Comparison of ENCODE assay signal across 8 mouse cellular contexts in the genomic region with DNA sequence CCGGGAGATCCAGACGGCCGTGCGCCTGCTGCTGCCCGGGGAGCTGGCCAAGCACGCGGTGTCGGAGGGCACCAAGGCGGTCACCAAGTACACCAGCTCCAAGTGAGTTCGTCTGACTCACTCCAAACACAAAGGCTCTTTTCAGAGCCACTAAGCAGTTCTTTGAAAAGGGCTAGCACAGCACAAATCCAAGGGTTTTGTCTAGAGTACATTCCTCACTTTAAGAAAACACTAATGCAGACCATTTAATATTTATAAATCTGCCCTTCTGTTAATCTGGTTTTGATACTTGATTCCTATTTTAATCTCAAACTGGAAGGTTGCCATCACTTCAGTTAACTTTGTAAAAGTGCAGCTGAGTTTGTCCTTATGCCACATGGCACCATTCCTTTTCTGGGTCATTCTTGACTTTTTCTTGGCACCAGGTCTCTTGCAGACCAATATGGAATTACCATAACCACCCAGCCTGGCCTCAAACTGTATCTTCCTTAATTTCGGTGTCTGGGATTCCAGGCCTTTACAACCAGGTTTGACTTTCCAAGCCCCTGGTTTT. TPM values are rescaled to one million over a fixed set of nuclear protein-coding genes. Genes with fewer than 3 reads are reported as not detected.
DNase-seq lines count a peak whose midpoint lies in the region; ATAC-seq and TF ChIP-seq lines count a peak whose summit lies in the region.

No protein-coding gene starts in this region.

- H3K27me3 ChIP-seq in heart, postnatal 0 days (ENCODE audit: control insufficient read depth, insufficient read depth, low read length), result no peaks in the 10 kb centered on the region
- no peaks in the 10 kb centered on the region for H3K27me3 ChIP-seq in forebrain, embryonic 14.5 days (replicated peaks; ENCODE audit: control insufficient read depth, insufficient read depth, low read length)
- H3K27me3 ChIP-seq in liver, postnatal 0 days (ENCODE audit: insufficient read depth, low read length), result no peaks in the 10 kb centered on the region

- no peaks in the 10 kb centered on the region for H3K9me3 ChIP-seq in heart, postnatal 0 days (replicated peaks; ENCODE audit: control insufficient read depth, low read length)
- H3K9me3 ChIP-seq in forebrain, embryonic 14.5 days (replicated peaks; ENCODE audit: control insufficient read depth, low read length), result no peaks in the 10 kb centered on the region
- no peaks in the 10 kb centered on the region for H3K9me3 ChIP-seq in liver, postnatal 0 days (ENCODE audit: low read length)

- no peak for DNase-seq in heart, postnatal 0 days (ENCODE audit: low spot score)
- no peak for DNase-seq in heart, postnatal 14 days
- DNase-seq in MN1 (ENCODE audit: low spot score), result peak; percentile 50
- peak; percentile 59 for DNase-seq in forebrain, embryonic 14.5 days (ENCODE audit: low spot score)
- DNase-seq in liver, postnatal 0 days, result no peak
- no peak for DNase-seq in cerebellum, postnatal 25 days

- intact Hi-C loops in heart, postnatal 14 days (cut with DNase I), result no loop called here

- H3K9ac ChIP-seq in heart, postnatal 0 days (replicated peaks; ENCODE audit: low read depth, low read length), result no peak overlapping the region
- peak overlapping the region; percentile 66 for H3K9ac ChIP-seq in forebrain, embryonic 14.5 days (ENCODE audit: low read length)
- peak overlapping the region; percentile 64 for H3K9ac ChIP-seq in liver, postnatal 0 days (replicated peaks)

- TF ChIP-seq CTCF in heart, postnatal 0 days (IDR thresholded peaks at IDR 0.05; ENCODE audit: low read depth), result no peak
- TF ChIP-seq CTCF in liver, postnatal 0 days (IDR thresholded peaks at IDR 0.05; ENCODE audit: low read depth), result no peak

- no peak for TF ChIP-seq EP300 in heart, postnatal 0 days (IDR thresholded peaks at IDR 0.05; ENCODE audit: low read depth)
- peak; percentile 9 for TF ChIP-seq EP300 in liver, postnatal 0 days (IDR thresholded peaks at IDR 0.05; ENCODE audit: low read depth)

- WGBS in heart, postnatal 0 days, result 6% methylated on average over 11 of the region's 11 CpGs
- under 1% methylated on average over 11 of the region's 11 CpGs for WGBS in forebrain, embryonic 14.5 days
- 2% methylated on average over 11 of the region's 11 CpGs for WGBS in liver, postnatal 0 days (ENCODE audit: insufficient replicate concordance)

- ATAC-seq in heart, postnatal 0 days (ENCODE audit: insufficient read depth, low read depth), result peak; percentile 21
- peak; percentile 25 for ATAC-seq in forebrain, embryonic 14.5 days
- ATAC-seq in liver, postnatal 0 days, result peak; percentile 12
- no peak for ATAC-seq in monocyte, adult 5-6 weeks (replicated peaks; ENCODE audit: insufficient number of reproducible peaks, low FRiP score, low TSS enrichment, poor library complexity, severe bottlenecking)
- ATAC-seq in inflammation-experienced regulatory T-cells, adult 6 months, result no peak

- H3K4me2 ChIP-seq in heart, postnatal 0 days (ENCODE audit: low read depth, low read length), result peak overlapping the region; percentile 66
- H3K4me2 ChIP-seq in forebrain, embryonic 14.5 days (ENCODE audit: low read length), result peak overlapping the region; percentile 56
- peak overlapping the region; percentile 63 for H3K4me2 ChIP-seq in liver, postnatal 0 days (ENCODE audit: low read depth, low read length)

- no peaks in the 10 kb centered on the region for H3K36me3 ChIP-seq in heart, postnatal 0 days (replicated peaks; ENCODE audit: control insufficient read depth, insufficient read depth, low read length)
- no peaks in the 10 kb centered on the region for H3K36me3 ChIP-seq in forebrain, embryonic 14.5 days (ENCODE audit: control insufficient read depth, insufficient read depth, low read length)
- H3K36me3 ChIP-seq in liver, postnatal 0 days (replicated peaks; ENCODE audit: insufficient read depth, low read length), result no peaks in the 10 kb centered on the region

- peak overlapping the region; percentile 77 for H3K27ac ChIP-seq in heart, postnatal 0 days (ENCODE audit: low read depth)
- H3K27ac ChIP-seq in forebrain, embryonic 14.5 days (ENCODE audit: low read depth, low read length), result peak overlapping the region; percentile 88
- H3K27ac ChIP-seq in liver, postnatal 0 days (ENCODE audit: low read depth), result peak overlapping the region; percentile 93

- peak overlapping the region; percentile 47 for H3K4me3 ChIP-seq in heart, postnatal 0 days (ENCODE audit: low read depth, low read length)
- peak overlapping the region; percentile 28 for H3K4me3 ChIP-seq in forebrain, embryonic 14.5 days (ENCODE audit: low read depth, low read length)
- H3K4me3 ChIP-seq in liver, postnatal 0 days (ENCODE audit: low read depth, low read length), result peak overlapping the region; percentile 43

- peaks cover 14% of the 10 kb centered on the region; the same call in 1 of the 2 replicates for H3K4me1 ChIP-seq in heart, postnatal 0 days (ENCODE audit: control insufficient read depth, insufficient read depth)
- H3K4me1 ChIP-seq in forebrain, embryonic 14.5 days (ENCODE audit: control insufficient read depth, insufficient read depth, low read length), result peaks cover 22% of the 10 kb centered on the region
- H3K4me1 ChIP-seq in liver, postnatal 0 days (ENCODE audit: insufficient read depth), result peaks cover 8% of the 10 kb centered on the region

RNA-seq across cellular contexts. Expression of a gene that starts 0.6 kb away (rescaled TPM):
- 1,438 and 1,618 TPM in 2 replicates for total RNA-seq in heart, postnatal 0 days (2014; rRNA removed; ENCODE audit: low replicate concordance)
- 0.60 and 0.90 TPM in 2 replicates for polyA plus RNA-seq in heart, postnatal 0 days (2015; fragmentation: Nextera tagmentation; extraction: Ambion mirVana)
- 10 to 100 TPM; 21.5 to 40.5 TPM for total RNA-seq in heart, postnatal 14 days (2021)
- 2.5 and 3.9 TPM in 2 replicates for polyA plus RNA-seq in forebrain, embryonic 14.5 days (2014; fragmentation: Nextera tagmentation; extraction: Ambion mirVana)
- polyA plus RNA-seq in liver, postnatal 0 days (2015; fragmentation: Nextera tagmentation; extraction: Ambion mirVana), result 1.6 and 2.3 TPM in 2 replicates
- total RNA-seq in monocyte, adult 5-6 weeks (2017), result 4.9 to 12.8 TPM (median 8.3 TPM) in 3 replicates
- 1 to 10 TPM in 2 of 3 experiments, not detected in 1; 1.6 to 4.7 TPM for polyA plus RNA-seq in inflammation-experienced regulatory T-cells, adult 6 months (2017; shearing (Covaris generic))

RNA-seq across cellular contexts. Expression of a gene that starts 5.0 kb away (rescaled TPM):
- 1,332 and 1,437 TPM in 2 replicates for total RNA-seq in heart, postnatal 0 days (2014; rRNA removed; ENCODE audit: low replicate concordance)
- 1.8 TPM in 1 of 2 replicates, not detected in the other for polyA plus RNA-seq in heart, postnatal 0 days (2015; fragmentation: Nextera tagmentation; extraction: Ambion mirVana)
- 100 to 1,000 TPM in 1 of 2 experiments, 10 to 100 TPM in 1; 82.7 to 215 TPM for total RNA-seq in heart, postnatal 14 days (2021)
- polyA plus RNA-seq in forebrain, embryonic 14.5 days (2014; fragmentation: Nextera tagmentation; extraction: Ambion mirVana), result 7.3 and 11.0 TPM in 2 replicates
- 7.1 and 8.7 TPM in 2 replicates for polyA plus RNA-seq in liver, postnatal 0 days (2015; fragmentation: Nextera tagmentation; extraction: Ambion mirVana)
- 7.2 to 20.1 TPM (median 13.0 TPM) in 3 replicates for total RNA-seq in monocyte, adult 5-6 weeks (2017)
- polyA plus RNA-seq in inflammation-experienced regulatory T-cells, adult 6 months (2017; shearing (Covaris generic)), result 1 to 10 TPM in 1 of 3 experiments, not detected in 2; 4.9 TPM

RNA-seq across cellular contexts. Expression of a gene that starts 6.2 kb away (rescaled TPM):
- total RNA-seq in heart, postnatal 0 days (2014; rRNA removed; ENCODE audit: low replicate concordance), result 828 and 1,538 TPM in 2 replicates
- 3.6 and 4.3 TPM in 2 replicates for polyA plus RNA-seq in heart, postnatal 0 days (2015; fragmentation: Nextera tagmentation; extraction: Ambion mirVana)
- 100 to 1,000 TPM in 1 of 2 experiments, 10 to 100 TPM in 1; 51.5 to 150 TPM for total RNA-seq in heart, postnatal 14 days (2021)
- 13.2 and 45.9 TPM in 2 replicates for polyA plus RNA-seq in forebrain, embryonic 14.5 days (2014; fragmentation: Nextera tagmentation; extraction: Ambion mirVana)
- 16.4 and 20.2 TPM in 2 replicates for polyA plus RNA-seq in liver, postnatal 0 days (2015; fragmentation: Nextera tagmentation; extraction: Ambion mirVana)
- total RNA-seq in monocyte, adult 5-6 weeks (2017), result 159 to 372 TPM (median 273 TPM) in 3 replicates
- 10 to 100 TPM in 1 of 3 experiments, not detected in 2; 25.0 TPM for polyA plus RNA-seq in inflammation-experienced regulatory T-cells, adult 6 months (2017; shearing (Covaris generic))

RNA-seq across cellular contexts. Expression of a gene that starts 6.5 kb away (rescaled TPM):
- total RNA-seq in heart, postnatal 0 days (2014; rRNA removed; ENCODE audit: low replicate concordance), result 431 and 666 TPM in 2 replicates
- polyA plus RNA-seq in heart, postnatal 0 days (2015; fragmentation: Nextera tagmentation; extraction: Ambion mirVana), result 0.55 and 0.98 TPM in 2 replicates
- 100 to 1,000 TPM in 1 of 2 experiments, 10 to 100 TPM in 1; 66.3 to 130 TPM for total RNA-seq in heart, postnatal 14 days (2021)
- 3.7 and 4.2 TPM in 2 replicates for polyA plus RNA-seq in forebrain, embryonic 14.5 days (2014; fragmentation: Nextera tagmentation; extraction: Ambion mirVana)
- 0.51 and 1.9 TPM in 2 replicates for polyA plus RNA-seq in liver, postnatal 0 days (2015; fragmentation: Nextera tagmentation; extraction: Ambion mirVana)
- 7.1 to 7.9 TPM in 2 of 3 replicates, not detected in the other for total RNA-seq in monocyte, adult 5-6 weeks (2017)
- not detected for polyA plus RNA-seq in inflammation-experienced regulatory T-cells, adult 6 months (2017; shearing (Covaris generic))

RNA-seq across cellular contexts. Expression of a gene that starts 12.4 kb away (rescaled TPM):
- 962 and 1,129 TPM in 2 replicates for total RNA-seq in heart, postnatal 0 days (2014; rRNA removed; ENCODE audit: low replicate concordance)
- 0.20 and 0.27 TPM in 2 replicates for polyA plus RNA-seq in heart, postnatal 0 days (2015; fragmentation: Nextera tagmentation; extraction: Ambion mirVana)
- total RNA-seq in heart, postnatal 14 days (2021), result 10 to 100 TPM; 13.0 to 25.4 TPM
- 1.7 TPM in 2 replicates for polyA plus RNA-seq in forebrain, embryonic 14.5 days (2014; fragmentation: Nextera tagmentation; extraction: Ambion mirVana)
- polyA plus RNA-seq in liver, postnatal 0 days (2015; fragmentation: Nextera tagmentation; extraction: Ambion mirVana), result 0.19 and 0.32 TPM in 2 replicates
- 8.3 to 34.5 TPM (median 21.9 TPM) in 3 replicates for total RNA-seq in monocyte, adult 5-6 weeks (2017)
- not detected for polyA plus RNA-seq in inflammation-experienced regulatory T-cells, adult 6 months (2017; shearing (Covaris generic))

Comparison
In these comparisons a context has a peak if more than half of its experiments do, and no peak if none do; other contexts are left out.
1. ATAC-seq: peak in heart, postnatal 0 days (single experiment), forebrain, embryonic 14.5 days (single experiment) and liver, postnatal 0 days (single experiment); none in monocyte, adult 5-6 weeks (single experiment) and inflammation-experienced regulatory T-cells, adult 6 months (single experiment).
2. DNase-seq: peak in MN1 (single experiment) and forebrain, embryonic 14.5 days (single experiment); none in heart, postnatal 0 days (single experiment), heart, postnatal 14 days (0 of 2), liver, postnatal 0 days (single experiment) and cerebellum, postnatal 25 days (0 of 2).
3. Peak in every context shown above with its lines, with median percentiles within 50 percentile points of each other: H3K27ac ChIP-seq, H3K4me2 ChIP-seq and H3K4me3 ChIP-seq.